Comparison of ENCODE assay signal across 9 mouse cellular contexts in genomic region chr11:116695194-116695880, GRCm38 (mm10). TPM values are rescaled to one million over a fixed set of nuclear protein-coding genes. Genes with fewer than 3 reads are reported as not detected.
DNase-seq lines count a peak whose midpoint lies in the region; ATAC-seq and TF ChIP-seq lines count a peak whose summit lies in the region.
"Had no signal": no experiment of that assay in that cellular context is flagged by ENCODE, and none has a peak within 500 bp of the region (broad histone marks: within the 10 kb centered on the region; RNA-seq: fewer than 3 reads in every experiment).

No protein-coding gene starts in this region.

- H3K27ac ChIP-seq in midbrain, embryonic 11.5 days (ENCODE audit: low read depth, low read length), result no peak overlapping the region
- H3K27ac ChIP-seq in midbrain, embryonic 13.5 days, result no peak overlapping the region
- no peak overlapping the region for H3K27ac ChIP-seq in heart, embryonic 10.5 days
- H3K27ac ChIP-seq in stomach, embryonic 15.5 days, result no peak overlapping the region
- no peak overlapping the region; the same call in 1 of the 2 replicates for H3K27ac ChIP-seq in left cerebral cortex, adult 2 months

- no peaks in the 10 kb centered on the region for H3K9me3 ChIP-seq in midbrain, embryonic 11.5 days (ENCODE audit: control insufficient read depth, low read length)
- no peaks in the 10 kb centered on the region for H3K9me3 ChIP-seq in midbrain, embryonic 13.5 days
- H3K9me3 ChIP-seq in heart, embryonic 10.5 days, result no peaks in the 10 kb centered on the region
- no peaks in the 10 kb centered on the region for H3K9me3 ChIP-seq in stomach, embryonic 15.5 days

- peaks cover 28% of the 10 kb centered on the region for H3K27me3 ChIP-seq in midbrain, embryonic 11.5 days (ENCODE audit: control insufficient read depth, insufficient read depth, low read length)
- peaks cover 44% of the 10 kb centered on the region for H3K27me3 ChIP-seq in midbrain, embryonic 13.5 days
- H3K27me3 ChIP-seq in heart, embryonic 10.5 days (ENCODE audit: insufficient read depth, poor library complexity, severe bottlenecking), result peaks cover 51% of the 10 kb centered on the region
- H3K27me3 ChIP-seq in stomach, embryonic 15.5 days (replicated peaks), result peaks cover 21% of the 10 kb centered on the region

- no peaks in the 10 kb centered on the region for H3K36me3 ChIP-seq in midbrain, embryonic 11.5 days (ENCODE audit: control insufficient read depth, insufficient read depth, low read length)
- H3K36me3 ChIP-seq in midbrain, embryonic 13.5 days, result no peaks in the 10 kb centered on the region
- H3K36me3 ChIP-seq in heart, embryonic 10.5 days, result no peaks in the 10 kb centered on the region
- no peaks in the 10 kb centered on the region for H3K36me3 ChIP-seq in stomach, embryonic 15.5 days

- peaks cover 9% of the 10 kb centered on the region for H3K4me1 ChIP-seq in midbrain, embryonic 11.5 days (ENCODE audit: control insufficient read depth, insufficient read depth, low read length)
- H3K4me1 ChIP-seq in midbrain, embryonic 13.5 days (replicated peaks), result peaks cover 14% of the 10 kb centered on the region
- H3K4me1 ChIP-seq in heart, embryonic 10.5 days, result peaks cover 25% of the 10 kb centered on the region
- H3K4me1 ChIP-seq in stomach, embryonic 15.5 days, result peaks cover 10% of the 10 kb centered on the region; the same call in 1 of the 2 replicates

- no peak overlapping the region for H3K9ac ChIP-seq in midbrain, embryonic 11.5 days (ENCODE audit: low read length)
- H3K9ac ChIP-seq in midbrain, embryonic 13.5 days (replicated peaks), result no peak overlapping the region
- no peak overlapping the region for H3K9ac ChIP-seq in stomach, embryonic 15.5 days

- intact Hi-C loops in left cerebral cortex, postnatal 25 days (cut with DNase I), result no loop called here
- intact Hi-C loops in left cerebral cortex, adult 2 months (cut with DNase I), result no loop called here

- H3K4me3 ChIP-seq in midbrain, embryonic 11.5 days (ENCODE audit: low read depth, low read length), result no peak overlapping the region
- H3K4me3 ChIP-seq in midbrain, embryonic 13.5 days (replicated peaks), result no peak overlapping the region
- peak overlapping the region; percentile 61; the same call in 1 of the 2 replicates for H3K4me3 ChIP-seq in heart, embryonic 10.5 days
- peak overlapping the region; percentile 52; the same call in 1 of the 2 replicates for H3K4me3 ChIP-seq in stomach, embryonic 15.5 days (replicated peaks)
- H3K4me3 ChIP-seq in left cerebral cortex, adult 2 months, result no peak overlapping the region
- H3K4me3 ChIP-seq: erythroblast, embryonic 14.5 days had no signal

- no peak for ATAC-seq in midbrain, embryonic 11.5 days (ENCODE audit: low FRiP score)
- no peak for ATAC-seq in midbrain, embryonic 13.5 days
- ATAC-seq in stomach, embryonic 15.5 days (ENCODE audit: insufficient read depth, low FRiP score, low read depth), result no peak

- no peak overlapping the region for H3K4me2 ChIP-seq in midbrain, embryonic 11.5 days
- no peak overlapping the region for H3K4me2 ChIP-seq in midbrain, embryonic 13.5 days (replicated peaks)
- H3K4me2 ChIP-seq in stomach, embryonic 15.5 days, result peak overlapping the region; percentile 93

- DNase-seq in midbrain, embryonic 11.5 days (ENCODE audit: low spot score, missing footprints), result peak; percentile 83
- no peak for DNase-seq in heart, embryonic 10.5 days (ENCODE audit: low spot score)
- DNase-seq in kidney, adult 9 months, result peak; percentile 62
- DNase-seq in left cerebral cortex, postnatal 25 days (ENCODE audit: low spot score in 2 of 2), result no peak
- DNase-seq in left cerebral cortex, adult 2 months (ENCODE audit: extremely low spot score in 1 of 2, low spot score in 2 of 2), result no peak

- 24% methylated on average over 23 of the region's 23 CpGs for WGBS in midbrain, embryonic 11.5 days
- 22% methylated on average over 23 of the region's 23 CpGs for WGBS in midbrain, embryonic 13.5 days
- WGBS in heart, embryonic 10.5 days, result 25% methylated on average over 23 of the region's 23 CpGs
- 34% methylated on average over 23 of the region's 23 CpGs for WGBS in stomach, embryonic 15.5 days

- no peak for TF ChIP-seq CTCF in left cerebral cortex, adult 2 months (IDR thresholded peaks at IDR 0.05)

RNA-seq across cellular contexts. Expression of gene Cygb, which starts 41.2 kb away (rescaled TPM):
- 1.7 and 2.1 TPM in 2 replicates for polyA plus RNA-seq in midbrain, embryonic 11.5 days (2014; fragmentation: Nextera tagmentation; extraction: Ambion mirVana)
- 8.8 TPM in 2 replicates for polyA plus RNA-seq in midbrain, embryonic 13.5 days (2015; fragmentation: Nextera tagmentation; extraction: Ambion mirVana)
- 1.0 and 2.8 TPM in 2 replicates for polyA plus RNA-seq in heart, embryonic 10.5 days (2016; fragmentation: Nextera tagmentation; extraction: Ambion mirVana)
- 16.7 and 17.7 TPM in 2 replicates for polyA plus RNA-seq in stomach, embryonic 15.5 days (2015; fragmentation: Nextera tagmentation; extraction: Ambion mirVana)
- total RNA-seq in left cerebral cortex, postnatal 25 days (2021), result 10 to 100 TPM; 39.9 TPM
- 10 to 100 TPM; 42.8 to 45.3 TPM for total RNA-seq in left cerebral cortex, adult 2 months (2021)
- total RNA-seq: monocyte, adult 5-6 weeks had no signal

RNA-seq across cellular contexts. Expression of gene Prcd, which starts 42.0 kb away (rescaled TPM):
- polyA plus RNA-seq in midbrain, embryonic 11.5 days (2014; fragmentation: Nextera tagmentation; extraction: Ambion mirVana), result 0.22 and 1.0 TPM in 2 replicates
- polyA plus RNA-seq in midbrain, embryonic 13.5 days (2015; fragmentation: Nextera tagmentation; extraction: Ambion mirVana), result 1.0 and 1.2 TPM in 2 replicates
- 0.60 and 0.78 TPM in 2 replicates for polyA plus RNA-seq in heart, embryonic 10.5 days (2016; fragmentation: Nextera tagmentation; extraction: Ambion mirVana)
- polyA plus RNA-seq in stomach, embryonic 15.5 days (2015; fragmentation: Nextera tagmentation; extraction: Ambion mirVana), result 1.2 and 1.3 TPM in 2 replicates
- total RNA-seq in left cerebral cortex, postnatal 25 days (2021), result 1 to 10 TPM; 4.6 to 6.7 TPM
- total RNA-seq in left cerebral cortex, adult 2 months (2021), result 1 to 10 TPM; 5.4 to 5.8 TPM
- total RNA-seq: monocyte, adult 5-6 weeks had no signal
- polyA plus RNA-seq: erythroblast, embryonic 14.5 days had no signal

Comparison
In these comparisons a context has a peak if more than half of its experiments do, and no peak if none do; other contexts are left out.
1. DNase-seq: peak in midbrain, embryonic 11.5 days (single experiment) and kidney, adult 9 months (single experiment); none in heart, embryonic 10.5 days (single experiment), left cerebral cortex, postnatal 25 days (0 of 2) and left cerebral cortex, adult 2 months (0 of 2).
2. H3K4me3 ChIP-seq: peak in heart, embryonic 10.5 days (single experiment) and stomach, embryonic 15.5 days (single experiment); none in midbrain, embryonic 11.5 days (single experiment), midbrain, embryonic 13.5 days (single experiment) and left cerebral cortex, adult 2 months (single experiment).